Mouse (Mus musculus): Measurements from ENCODE around the gene Anapc2.

DNA sequence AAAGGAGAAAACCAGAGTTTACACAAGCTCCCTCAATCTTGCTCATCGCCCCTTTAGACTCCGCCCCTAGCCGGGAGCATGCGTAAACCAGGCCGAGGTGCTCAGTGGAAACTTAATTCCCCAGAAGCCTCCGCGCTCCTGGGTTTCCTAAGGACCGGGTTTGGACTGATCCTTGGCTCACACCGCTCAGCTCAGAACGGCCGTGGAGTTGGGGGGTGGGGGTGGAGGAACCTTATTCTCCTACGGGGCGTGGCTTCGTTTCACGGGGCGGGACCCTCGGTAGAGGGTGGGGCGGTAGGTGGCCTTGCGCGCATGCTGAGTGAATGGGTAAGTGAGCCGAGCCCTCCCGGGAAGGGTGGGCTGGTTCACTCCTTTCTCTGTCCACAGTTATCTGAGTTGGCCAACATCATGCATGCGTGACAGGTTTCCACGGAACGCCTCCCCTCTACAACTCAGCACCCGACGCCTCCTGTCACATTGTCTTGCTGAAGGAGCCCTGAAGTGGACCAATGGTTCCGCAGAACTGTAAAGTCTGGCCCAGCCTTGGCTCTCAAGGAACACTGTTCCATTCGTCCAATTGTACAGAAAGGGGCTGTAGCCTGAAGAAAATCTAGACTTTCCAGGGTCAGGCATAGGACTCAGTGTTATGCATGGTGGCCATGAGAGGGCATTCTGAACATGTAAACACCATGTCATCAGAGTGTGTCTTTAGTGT, 31.4 kb upstream of the Anapc2 start:
- TF ChIP-seq CTCF (IDR thresholded peaks at IDR 0.05; ENCODE audit: low read depth) (no peak), EP300 (IDR thresholded peaks at IDR 0.05; ENCODE audit: low read depth) (no peak)
